Mouse (Mus musculus): ENCODE data around the gene Parp1. TPM values are rescaled to one million over a fixed set of nuclear protein-coding genes. Genes with fewer than 3 reads are reported as not detected.
A peak's percentile ranks its signal among the peaks of the same experiment; 100 is the strongest.
"Not testable (repeated sequence)": the region's sequence is repeated elsewhere in the genome, so short reads cannot be mapped to it uniquely, and the experiment has no call there.

The Parp1 gene
- polyA plus RNA-seq, 1 experiment from 2014 or later, result 105 TPM

DNA sequence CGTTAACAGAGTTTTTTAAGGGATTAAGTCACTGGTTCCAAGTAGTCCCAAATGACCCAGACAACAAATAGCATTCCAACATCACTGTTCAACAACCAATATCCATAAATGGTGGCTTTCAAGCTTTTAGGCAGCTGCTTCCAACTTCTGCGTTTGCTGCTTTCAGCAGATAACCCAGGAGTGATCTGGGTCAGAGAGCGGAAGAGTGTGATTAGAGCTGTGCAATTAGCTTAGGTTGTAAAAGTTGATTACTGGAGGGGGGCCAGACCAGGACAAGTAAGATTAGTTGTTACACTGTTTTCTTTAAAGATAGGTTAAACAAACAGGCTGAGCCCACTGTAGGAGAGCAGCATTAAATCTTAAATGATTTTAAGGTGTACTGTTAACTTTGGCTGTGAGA is 7.5 kb upstream of the Parp1 start:
- no peak overlapping the region for H3K4me3 ChIP-seq
- no peak overlapping the region for H3K9ac ChIP-seq
- no peak for ATAC-seq (ENCODE audit: insufficient number of reproducible peaks, low FRiP score)
- no peaks in the 10 kb centered on the region for H3K9me3 ChIP-seq (replicated peaks)
- no peaks in the 10 kb centered on the region for H3K4me1 ChIP-seq (replicated peaks)
- H3K4me2 ChIP-seq, result no peak overlapping the region
- peaks cover 28% of the 10 kb centered on the region for H3K27me3 ChIP-seq (replicated peaks)
- 22% methylated on average over 3 of the region's 3 CpGs for WGBS
- no peak overlapping the region for H3K27ac ChIP-seq (ENCODE audit: poor library complexity, severe bottlenecking)
- no peaks in the 10 kb centered on the region for H3K36me3 ChIP-seq

DNA sequence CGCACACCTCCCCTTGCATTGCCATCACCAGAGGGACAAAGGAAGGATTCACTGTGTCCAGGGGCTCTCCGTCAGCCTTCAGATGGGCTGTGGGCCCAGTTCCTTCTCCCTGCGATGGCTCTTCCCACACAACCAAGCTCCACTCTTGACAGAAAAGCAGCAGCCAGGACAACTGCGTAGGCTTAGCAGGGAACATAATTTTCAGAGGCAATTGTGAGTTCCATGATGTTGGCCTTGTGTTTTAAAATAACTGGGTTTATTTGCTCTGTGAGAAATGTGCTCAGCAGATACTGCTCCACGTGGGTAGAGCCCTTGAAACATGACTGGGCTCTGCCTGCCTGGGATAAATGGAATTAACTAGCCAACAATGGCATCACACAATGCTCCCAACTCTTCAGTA is 3.8 kb upstream of the Parp1 start:
- ATAC-seq (ENCODE audit: insufficient number of reproducible peaks, low FRiP score), result no peak
- Histone ChIP-seq H3K27me3 (replicated peaks) (peaks cover 21% of the 10 kb centered on the region), H3K9me3 (replicated peaks) (no peaks in the 10 kb centered on the region), H3K4me2 (no peak overlapping the region), H3K9ac (no peak overlapping the region), H3K4me1 (replicated peaks) (peaks cover 2% of the 10 kb centered on the region), H3K4me3 (no peak overlapping the region), H3K36me3 (no peaks in the 10 kb centered on the region), H3K27ac (ENCODE audit: poor library complexity, severe bottlenecking) (no peak overlapping the region)
- 75% methylated on average over 5 of the region's 5 CpGs for WGBS

DNA sequence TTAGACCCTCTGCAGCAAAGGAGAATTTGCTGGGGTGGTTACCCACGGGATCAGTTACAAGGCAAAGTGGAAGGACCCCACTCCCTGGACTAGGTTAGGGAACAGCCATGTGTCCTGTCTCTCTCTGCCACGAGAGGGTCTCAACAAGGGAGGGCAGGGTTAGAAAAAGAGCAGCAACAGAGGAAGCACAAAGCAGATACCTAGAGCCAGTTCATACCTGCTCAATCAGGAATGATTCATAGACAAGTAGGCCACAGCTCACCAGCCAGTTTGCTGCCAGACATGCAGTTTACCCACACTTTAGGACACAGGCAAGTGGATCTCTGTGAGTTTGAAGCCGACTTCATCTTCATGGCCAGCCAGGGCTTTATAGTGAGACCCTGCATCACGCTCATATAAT is 963 bp upstream of the Parp1 start:
- H3K4me2 ChIP-seq, result no peak overlapping the region
- peaks cover 21% of the 10 kb centered on the region for H3K4me1 ChIP-seq (replicated peaks)
- no peak overlapping the region for H3K9ac ChIP-seq
- no peak overlapping the region for H3K27ac ChIP-seq (ENCODE audit: poor library complexity, severe bottlenecking)
- no peak overlapping the region for H3K4me3 ChIP-seq
- no peaks in the 10 kb centered on the region for H3K9me3 ChIP-seq (replicated peaks)
- H3K27me3 ChIP-seq (replicated peaks), result 0 out of 2 replicates have a peak, but pooled peaks cover 13% of the 10 kb centered on the region
- WGBS, result 81% methylated on average over 4 of the region's 4 CpGs
- no peak for ATAC-seq (ENCODE audit: insufficient number of reproducible peaks, low FRiP score)
- H3K36me3 ChIP-seq, result 0 out of 2 replicates have a peak, but pooled peaks cover 4% of the 10 kb centered on the region

DNA sequence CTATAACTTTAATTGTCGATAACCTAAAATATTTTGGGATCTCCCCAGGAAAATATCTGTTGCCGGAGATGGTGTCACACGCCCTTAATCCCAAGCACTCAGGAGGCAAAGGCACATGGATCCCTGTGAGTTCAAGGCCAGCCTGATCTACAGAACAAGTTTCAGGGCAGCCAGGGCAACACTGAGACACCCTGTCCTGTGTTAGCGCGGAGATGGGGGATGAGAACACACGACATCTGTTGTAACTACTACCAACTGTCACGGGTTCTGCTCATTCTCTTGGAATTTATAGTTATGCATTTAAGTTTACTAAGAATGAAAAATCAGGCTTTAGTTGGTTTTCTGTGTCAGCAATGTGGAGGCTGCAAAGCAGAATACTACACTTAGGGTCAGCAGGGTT is 476 bp upstream of the Parp1 start:
- H3K9ac ChIP-seq, result 0 out of 2 replicates have a peak overlapping the region, but pooled peaks have one; percentile 5
- no peaks in the 10 kb centered on the region for H3K9me3 ChIP-seq (replicated peaks)
- peak overlapping the region; percentile 68 for H3K4me3 ChIP-seq
- H3K27me3 ChIP-seq (replicated peaks), result 0 out of 2 replicates have a peak, but pooled peaks cover 12% of the 10 kb centered on the region
- WGBS, result 37% methylated on average over 7 of the region's 7 CpGs
- no peak overlapping the region for H3K27ac ChIP-seq (ENCODE audit: poor library complexity, severe bottlenecking)
- ATAC-seq (ENCODE audit: insufficient number of reproducible peaks, low FRiP score), result no peak
- H3K4me2 ChIP-seq, result peak overlapping the region; percentile 78
- H3K36me3 ChIP-seq, result 0 out of 2 replicates have a peak, but pooled peaks cover 7% of the 10 kb centered on the region
- peaks cover 26% of the 10 kb centered on the region for H3K4me1 ChIP-seq (replicated peaks)

DNA sequence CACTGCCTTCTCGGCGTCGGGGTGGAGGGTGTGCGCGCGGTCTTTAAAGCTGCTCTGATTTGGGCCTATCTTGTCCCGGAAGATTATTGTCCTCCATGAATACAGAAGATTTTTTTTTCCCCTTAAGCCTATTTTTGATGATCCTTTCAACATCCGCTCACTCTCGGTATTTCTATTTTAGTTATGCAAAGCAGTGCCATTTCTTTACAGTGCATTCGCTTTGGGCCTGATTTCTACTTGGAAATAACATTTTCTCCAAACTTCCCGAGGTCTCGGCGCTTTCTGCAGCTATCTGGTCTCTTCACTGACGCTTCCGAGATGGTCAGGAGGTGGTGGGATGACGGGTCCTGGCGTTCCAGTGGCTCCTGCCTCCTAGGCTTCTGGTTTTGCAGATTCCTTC is 729 bp downstream of the Parp1 start:
- no peak for ATAC-seq (ENCODE audit: insufficient number of reproducible peaks, low FRiP score)
- Histone ChIP-seq H3K36me3 (peaks cover 18% of the 10 kb centered on the region), H3K9me3 (replicated peaks) (no peaks in the 10 kb centered on the region), H3K27me3 (replicated peaks) (0 out of 2 replicates have a peak, but pooled peaks cover 4% of the 10 kb centered on the region), H3K4me1 (replicated peaks) (peaks cover 30% of the 10 kb centered on the region), H3K4me3 (peak overlapping the region; percentile 68), H3K9ac (peak overlapping the region; percentile 76), H3K4me2 (peak overlapping the region; percentile 78), H3K27ac (ENCODE audit: poor library complexity, severe bottlenecking) (peak overlapping the region; percentile 84)
- 0% methylated on average over 17 of the region's 17 CpGs for WGBS

DNA sequence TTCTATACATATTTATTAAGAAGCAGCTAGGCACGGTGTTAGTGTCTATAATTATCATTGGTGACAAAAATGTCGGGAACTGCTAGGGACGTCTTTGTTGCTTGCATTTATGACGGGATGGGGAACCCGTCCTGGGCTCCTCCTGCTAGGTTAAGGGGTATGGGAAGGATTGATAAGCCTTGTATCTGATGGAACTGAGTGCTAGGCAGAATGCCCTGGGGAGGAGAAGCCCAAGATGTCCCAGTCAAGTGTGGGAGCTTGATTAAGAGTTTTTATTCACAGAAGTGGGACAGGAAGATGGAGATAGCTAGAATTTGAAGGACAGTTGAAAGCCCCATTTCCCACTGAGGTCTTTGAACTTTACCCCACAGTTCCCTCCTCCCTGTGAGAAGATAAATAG is 1.5 kb downstream of the Parp1 start:
- ATAC-seq (ENCODE audit: insufficient number of reproducible peaks, low FRiP score), result no peak
- H3K36me3 ChIP-seq, result peaks cover 24% of the 10 kb centered on the region
- H3K27ac ChIP-seq (ENCODE audit: poor library complexity, severe bottlenecking), result no peak overlapping the region
- WGBS, result 13% methylated on average over 5 of the region's 5 CpGs
- no peaks in the 10 kb centered on the region for H3K27me3 ChIP-seq (replicated peaks)
- H3K4me2 ChIP-seq, result peak overlapping the region; percentile 78
- H3K4me3 ChIP-seq, result peak overlapping the region; percentile 68
- no peaks in the 10 kb centered on the region for H3K9me3 ChIP-seq (replicated peaks)
- H3K4me1 ChIP-seq (replicated peaks), result peaks cover 30% of the 10 kb centered on the region
- peak overlapping the region; percentile 76 for H3K9ac ChIP-seq

DNA sequence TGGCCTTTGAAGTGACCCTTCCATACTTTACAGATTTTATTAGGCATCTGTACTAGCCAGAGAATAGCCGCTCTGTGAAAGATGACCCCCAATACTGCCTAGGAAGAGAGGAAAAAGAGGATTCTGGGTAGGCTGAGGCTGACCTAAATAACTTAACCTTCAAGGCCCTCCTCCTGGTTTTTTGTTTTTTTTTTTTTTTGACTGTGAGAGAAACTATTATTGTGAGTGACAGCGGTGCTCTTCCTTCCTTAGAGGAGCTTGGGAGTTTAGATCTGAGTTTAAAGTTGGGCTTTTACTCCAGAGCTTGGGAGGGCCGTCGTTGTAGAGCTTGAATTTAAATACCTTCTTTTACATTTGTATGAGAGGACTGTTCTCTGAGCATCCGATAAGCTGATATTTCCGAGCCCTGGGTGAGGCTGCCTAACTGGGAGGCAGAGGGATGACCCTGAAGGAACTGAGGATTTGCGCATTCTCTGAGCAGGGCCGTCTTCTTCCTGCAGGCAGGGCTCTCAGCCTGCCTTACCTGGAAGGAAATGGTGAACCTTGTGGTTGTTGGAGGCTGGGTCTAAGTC is 2.4 kb downstream of the Parp1 start:
- H3K4me2 ChIP-seq, result no peak overlapping the region

DNA sequence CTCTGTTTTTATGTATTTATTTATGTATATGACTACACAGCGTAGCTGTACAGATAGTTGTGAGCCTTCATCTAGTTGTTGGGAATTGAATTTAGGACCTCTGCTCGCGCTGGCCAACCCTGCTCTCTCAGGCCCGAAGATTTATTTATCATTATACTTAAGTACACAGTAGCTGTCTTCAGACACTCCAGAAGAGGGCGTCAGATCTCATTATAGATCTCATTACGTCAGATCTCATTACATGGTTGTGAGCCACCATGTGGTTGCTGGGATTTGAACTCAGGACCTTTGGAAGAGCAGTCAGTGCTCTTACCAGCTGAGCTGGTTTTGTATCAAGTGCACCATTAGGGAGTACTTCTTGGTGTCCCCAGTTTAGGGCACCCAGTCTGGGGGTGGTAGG is 3.0 kb downstream of the Parp1 start:
- Histone ChIP-seq H3K4me1 (replicated peaks) (peaks cover 30% of the 10 kb centered on the region), H3K36me3 (peaks cover 37% of the 10 kb centered on the region)
- not testable (repeated sequence) for H3K4me2 ChIP-seq; H3K4me3 ChIP-seq; ATAC-seq (ENCODE audit: insufficient number of reproducible peaks, low FRiP score); H3K27me3 ChIP-seq (replicated peaks); H3K27ac ChIP-seq (ENCODE audit: poor library complexity, severe bottlenecking); H3K9me3 ChIP-seq (replicated peaks); H3K9ac ChIP-seq
- 80% methylated on average over 6 of the region's 6 CpGs for WGBS

More for the DNA sequence above, 2.4 kb downstream of the Parp1 start:
- H3K27ac ChIP-seq (ENCODE audit: poor library complexity, severe bottlenecking), result no peak overlapping the region
- no peak for ATAC-seq (ENCODE audit: insufficient number of reproducible peaks, low FRiP score)
- H3K4me3 ChIP-seq, result no peak overlapping the region
- H3K9me3 ChIP-seq (replicated peaks), result no peaks in the 10 kb centered on the region
- peaks cover 30% of the 10 kb centered on the region for H3K4me1 ChIP-seq (replicated peaks)
- peaks cover 31% of the 10 kb centered on the region for H3K36me3 ChIP-seq
- no peaks in the 10 kb centered on the region for H3K27me3 ChIP-seq (replicated peaks)
- 82% methylated on average over 8 of the region's 8 CpGs for WGBS
- no peak overlapping the region for H3K9ac ChIP-seq

DNA sequence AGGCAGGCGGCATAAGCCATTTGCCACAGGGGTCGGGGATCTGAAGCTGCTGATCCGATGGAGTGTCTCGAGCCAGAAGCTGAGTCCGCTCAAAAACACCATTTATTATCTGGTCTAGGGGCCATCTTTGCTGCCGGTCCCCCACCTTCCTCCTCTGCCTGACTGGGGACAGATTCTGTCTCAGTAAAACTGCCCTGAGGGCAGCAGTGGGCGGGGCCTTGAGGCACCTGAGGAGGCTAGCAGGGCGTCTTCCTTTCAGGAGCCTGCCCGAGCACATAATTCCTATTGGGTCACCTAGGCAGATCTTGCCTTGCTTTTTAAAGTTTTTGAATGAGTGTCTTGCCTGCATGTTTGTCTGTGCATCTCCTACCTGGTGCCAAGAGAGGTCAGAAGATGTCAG is 3.4 kb downstream of the Parp1 start:
- Histone ChIP-seq H3K9me3 (replicated peaks) (no peaks in the 10 kb centered on the region), H3K4me3 (no peak overlapping the region), H3K4me1 (replicated peaks) (peaks cover 30% of the 10 kb centered on the region), H3K27me3 (replicated peaks) (no peaks in the 10 kb centered on the region), H3K4me2 (peak overlapping the region; percentile 4; the same call in 1 of the 2 replicates), H3K27ac (ENCODE audit: poor library complexity, severe bottlenecking) (no peak overlapping the region), H3K9ac (no peak overlapping the region), H3K36me3 (peaks cover 42% of the 10 kb centered on the region)
- ATAC-seq (ENCODE audit: insufficient number of reproducible peaks, low FRiP score), result no peak
- 83% methylated on average over 9 of the region's 9 CpGs for WGBS

DNA sequence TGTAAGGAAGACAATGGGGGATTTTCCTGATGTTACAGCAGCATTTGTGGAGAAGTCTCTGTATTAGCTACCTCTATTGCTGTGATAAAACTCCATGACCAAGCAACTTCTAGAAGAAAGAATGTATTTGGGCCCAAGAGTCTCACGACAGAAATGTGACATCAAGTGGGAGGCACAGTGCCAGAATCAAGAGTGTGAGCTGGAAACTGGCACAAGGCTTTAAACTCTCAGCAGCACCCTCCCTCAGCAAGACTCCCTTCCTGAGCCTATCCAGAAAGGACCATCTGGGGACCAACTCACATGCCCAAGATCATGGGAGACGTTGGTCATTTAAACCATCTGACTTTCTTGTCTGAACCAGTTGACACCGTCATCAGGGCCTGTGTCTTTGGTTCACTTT is 7.8 kb downstream of the Parp1 start:
- ATAC-seq (ENCODE audit: insufficient number of reproducible peaks, low FRiP score), result no peak
- H3K4me1 ChIP-seq (replicated peaks), result peaks cover 19% of the 10 kb centered on the region
- WGBS, result 79% methylated on average over 3 of the region's 3 CpGs
- no peak overlapping the region for H3K4me3 ChIP-seq
- H3K36me3 ChIP-seq, result peaks cover 82% of the 10 kb centered on the region
- H3K9me3 ChIP-seq (replicated peaks), result no peaks in the 10 kb centered on the region
- no peak overlapping the region for H3K9ac ChIP-seq
- no peaks in the 10 kb centered on the region for H3K27me3 ChIP-seq (replicated peaks)
- no peak overlapping the region for H3K27ac ChIP-seq (ENCODE audit: poor library complexity, severe bottlenecking)
- H3K4me2 ChIP-seq, result no peak overlapping the region

DNA sequence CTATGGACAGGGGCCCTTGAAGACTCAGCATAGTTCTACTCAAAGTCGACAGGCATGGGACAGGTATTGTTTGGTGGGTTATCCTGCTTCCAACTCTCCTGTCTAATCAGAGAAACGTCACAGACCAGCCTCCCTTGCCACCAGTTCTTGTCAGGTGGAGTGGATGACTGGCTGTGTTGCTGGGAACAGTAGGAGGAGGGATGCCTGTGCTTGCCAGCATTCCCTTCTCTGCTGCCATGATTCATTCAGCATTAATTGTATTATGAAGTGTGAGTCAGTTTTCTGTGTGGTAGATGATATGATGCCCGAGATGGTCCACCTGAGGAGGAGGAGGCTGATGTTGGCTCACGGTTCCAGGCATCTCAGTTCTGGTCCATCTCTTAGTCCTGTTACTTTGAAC is 9.1 kb downstream of the Parp1 start:
- no peak for ATAC-seq (ENCODE audit: insufficient number of reproducible peaks, low FRiP score)
- WGBS, result 83% methylated on average over 4 of the region's 4 CpGs
- H3K9me3 ChIP-seq (replicated peaks), result no peaks in the 10 kb centered on the region
- H3K9ac ChIP-seq, result no peak overlapping the region
- no peak overlapping the region for H3K4me2 ChIP-seq
- H3K36me3 ChIP-seq, result peaks cover 90% of the 10 kb centered on the region
- no peak overlapping the region for H3K27ac ChIP-seq (ENCODE audit: poor library complexity, severe bottlenecking)
- H3K4me3 ChIP-seq, result no peak overlapping the region
- H3K4me1 ChIP-seq (replicated peaks), result peaks cover 8% of the 10 kb centered on the region
- no peaks in the 10 kb centered on the region for H3K27me3 ChIP-seq (replicated peaks)
